Mouse (Mus musculus) cortical plate, adult 2 months (tissue): Measurements from ENCODE around the gene Sdha. TPM values are rescaled to one million over a fixed set of nuclear protein-coding genes. Genes with fewer than 3 reads are reported as not detected.

ENCODE experiments used
- H3K27ac ChIP-seq: fragments of 200-500 bp; 2 replicates; pipeline ENCODE4 v1.5.1; 2012; ENCODE audit warnings: low read length, control low read depth, inconsistent platforms; ENCODE audit not compliant: insufficient read depth
- H3K4me1 ChIP-seq: fragments of 200-500 bp; 2 replicates; pipeline ENCODE4 v1.6.1; 2011; ENCODE audit warnings: low read length; ENCODE audit not compliant: control insufficient read depth, insufficient read depth
- H3K4me3 ChIP-seq: fragments of 200-500 bp; 2 replicates; pipeline ENCODE4 v1.5.1; 2011; ENCODE audit warnings: mild to moderate bottlenecking, low read length, control low read depth; ENCODE audit not compliant: insufficient read depth
- CTCF ChIP-seq: fragments of 200-500 bp; IDR thresholded peaks from 2 replicates; pipeline ENCODE4 v1.5.1; 2011; ENCODE audit warnings: mild to moderate bottlenecking, control low read depth, low read length; ENCODE audit not compliant: insufficient read depth; ENCODE audit errors: extremely low read depth
- POLR2A ChIP-seq: fragments of 200-500 bp; IDR thresholded peaks from 2 replicates; pipeline ENCODE4 v1.6.1; 2011; ENCODE audit warnings: mild to moderate bottlenecking, low read length, control low read depth; ENCODE audit not compliant: insufficient read depth; ENCODE audit errors: extremely low read depth
- polyA plus RNA-seq: library from polyadenylated mRNA; depleted of rRNA; stranded (reverse); fragments of >200 nt; gene quantifications from 2 replicates; pipeline ENCODE4 v1.2.3, GENCODE M21; 2012; rRNA removed

Gene Sdha
- polyA plus RNA-seq, 1 experiment: 300 TPM

- Histone ChIP-seq H3K27ac (no peak overlapping the region), H3K4me3 (no peak overlapping the region), H3K4me1 (no peaks in the 10 kb centered on the region)
- TF ChIP-seq POLR2A (no peak), CTCF (peak; percentile 31; the same call in 1 of the 2 replicates)
Measured at GRCm38 (mm10) chr13:74302050-74303037, 47.7 kb downstream of the Sdha start.

GRCm38 (mm10) chr13:74301607-74301984, 48.5 kb downstream of the Sdha start:
- no peak overlapping the region for H3K4me3 ChIP-seq
- no peak overlapping the region for H3K27ac ChIP-seq
- TF ChIP-seq POLR2A (no peak), CTCF (no peak)
- no peaks in the 10 kb centered on the region for H3K4me1 ChIP-seq

GRCm38 (mm10) chr13:74300925-74301606, 49.0 kb downstream of the Sdha start:
- Histone ChIP-seq H3K4me3 (no peak overlapping the region), H3K4me1 (no peaks in the 10 kb centered on the region), H3K27ac (no peak overlapping the region)
- TF ChIP-seq CTCF (peak; percentile 96), POLR2A (no peak)

- no peaks in the 10 kb centered on the region for H3K4me1 ChIP-seq
Measured at GRCm38 (mm10) chr13:74296376-74296775, 53.7 kb downstream of the Sdha start.

GRCm38 (mm10) chr13:74292167-74292566, 57.9 kb downstream of the Sdha start, which contains the start of gene Ahrr:
TSS of gene Ahrr (minus strand) at chr13:74292331.
- TF ChIP-seq CTCF (0 out of 2 replicates have a peak, but pooled peaks have one; percentile 6), POLR2A (no peak)
- H3K27ac ChIP-seq: no peak within 1 kb of the TSS
- H3K4me3 ChIP-seq: no peak within 1 kb of the TSS
- no peaks in the 10 kb centered on the region for H3K4me1 ChIP-seq

More at GRCm38 (mm10) chr13:74296376-74296775, 53.7 kb downstream of the Sdha start:
- no peak overlapping the region for H3K4me3 ChIP-seq
- TF ChIP-seq CTCF: no peak
- TF ChIP-seq POLR2A: no peak
- H3K27ac ChIP-seq: no peak overlapping the region

GRCm38 (mm10) chr13:74289646-74290045, 60.4 kb downstream of the Sdha start:
- no peak for TF ChIP-seq POLR2A
- TF ChIP-seq CTCF: no peak

GRCm38 (mm10) chr13:74282299-74282698, 67.8 kb downstream of the Sdha start:
- Histone ChIP-seq H3K27ac (no peak overlapping the region), H3K4me3 (no peak overlapping the region), H3K4me1 (no peaks in the 10 kb centered on the region)
- TF ChIP-seq POLR2A: no peak
- TF ChIP-seq CTCF: no peak

More at GRCm38 (mm10) chr13:74289646-74290045, 60.4 kb downstream of the Sdha start:
- no peak overlapping the region for H3K27ac ChIP-seq
- no peak overlapping the region for H3K4me3 ChIP-seq
- no peaks in the 10 kb centered on the region for H3K4me1 ChIP-seq

- no peak for TF ChIP-seq CTCF
- no peak for TF ChIP-seq POLR2A
- Histone ChIP-seq H3K4me1 (no peaks in the 10 kb centered on the region), H3K27ac (no peak overlapping the region), H3K4me3 (no peak overlapping the region)
Measured at GRCm38 (mm10) chr13:74275726-74276125, 74.4 kb downstream of the Sdha start.

Other genes with a start within 250 kb of the Sdha start
- 0.86 and 1.5 TPM in 2 replicates for gene Slc9a3, start 228.8 kb downstream of the Sdha start, polyA plus RNA-seq
- gene Exoc3, start 141.5 kb downstream of the Sdha start, polyA plus RNA-seq: 49.8 and 53.6 TPM in 2 replicates
- 0.85 and 1.1 TPM in 2 replicates for gene Ahrr, start 57.9 kb downstream of the Sdha start, polyA plus RNA-seq
- 139 and 150 TPM in 2 replicates for gene Pdcd6, start 32.7 kb downstream of the Sdha start, polyA plus RNA-seq
- 34.5 and 34.7 TPM in 2 replicates for gene Ccdc127, start within 50 bp of the Sdha start, polyA plus RNA-seq
- gene Lrrc14b, start 13.7 kb upstream of the Sdha start, polyA plus RNA-seq: 0.17 and 0.21 TPM in 2 replicates
- gene Zfp72, start 40.6 kb upstream of the Sdha start, polyA plus RNA-seq: 2.8 and 3.0 TPM in 2 replicates
- gene Ftl1-ps1, start 49.4 kb upstream of the Sdha start, polyA plus RNA-seq: 33.4 and 35.4 TPM in 2 replicates
- 7.1 and 8.3 TPM in 2 replicates for gene Zfp825, start 143.7 kb upstream of the Sdha start, polyA plus RNA-seq